Mouse (Mus musculus): ENCODE data around the gene Rnf224. TPM values are rescaled to one million over a fixed set of nuclear protein-coding genes. Genes with fewer than 3 reads are reported as not detected.

Rnf224 gene
- polyA plus RNA-seq, 1 experiment, result not detected

- Histone ChIP-seq H3K4me3 (ENCODE audit: insufficient read depth, low read length) (peak within 1 kb of the TSS; percentile 97), H3K27ac (ENCODE audit: insufficient read depth, low read depth, low read length) (peak within 1 kb of the TSS; percentile 65), H3K4me1 (ENCODE audit: control insufficient read depth, insufficient read depth, low read length) (peaks cover 7% of the 10 kb centered on the region)
- TF ChIP-seq CTCF (IDR thresholded peaks at IDR 0.05; ENCODE audit: low read depth, low read length) (no peak), POLR2A (IDR thresholded peaks at IDR 0.05; ENCODE audit: borderline replicate concordance, low read depth, low read length) (no peak)
Measured at GRCm38 (mm10) chr2:25255284-25255779, 18.7 kb upstream of the Rnf224 start, which contains the start of gene Tmem203. Gene Tmem203 (plus strand): TSS chr2:25255439.

GRCm38 (mm10) chr2:25252331-25252730 is 15.7 kb upstream of the Rnf224 start:
- peaks cover 7% of the 10 kb centered on the region for H3K4me1 ChIP-seq (ENCODE audit: control insufficient read depth, insufficient read depth, low read length)

GRCm38 (mm10) chr2:25246183-25247072 is 9.8 kb upstream of the Rnf224 start, which contains the start of gene AL732309.1:
Gene AL732309.1 (minus strand): TSS chr2:25246863.
- TF ChIP-seq CTCF (IDR thresholded peaks at IDR 0.05; ENCODE audit: low read depth, low read length), result no peak
- no peak for TF ChIP-seq POLR2A (IDR thresholded peaks at IDR 0.05; ENCODE audit: borderline replicate concordance, low read depth, low read length)
- Histone ChIP-seq H3K27ac (ENCODE audit: insufficient read depth, low read depth, low read length) (no peak within 1 kb of the TSS), H3K4me1 (ENCODE audit: control insufficient read depth, insufficient read depth, low read length) (peaks cover 2% of the 10 kb centered on the region; the same call in 1 of the 2 replicates), H3K4me3 (ENCODE audit: insufficient read depth, low read length) (no peak within 1 kb of the TSS)

More at GRCm38 (mm10) chr2:25252331-25252730, 15.7 kb upstream of the Rnf224 start:
- H3K4me3 ChIP-seq (ENCODE audit: insufficient read depth, low read length), result no peak overlapping the region
- TF ChIP-seq POLR2A (IDR thresholded peaks at IDR 0.05; ENCODE audit: borderline replicate concordance, low read depth, low read length) (no peak), CTCF (IDR thresholded peaks at IDR 0.05; ENCODE audit: low read depth, low read length) (no peak)
- H3K27ac ChIP-seq (ENCODE audit: insufficient read depth, low read depth, low read length), result no peak overlapping the region

GRCm38 (mm10) chr2:25244144-25244543 is 7.6 kb upstream of the Rnf224 start:
- no peak overlapping the region for H3K27ac ChIP-seq (ENCODE audit: insufficient read depth, low read depth, low read length)
- H3K4me3 ChIP-seq (ENCODE audit: insufficient read depth, low read length), result no peak overlapping the region
- H3K4me1 ChIP-seq (ENCODE audit: control insufficient read depth, insufficient read depth, low read length), result peaks cover 13% of the 10 kb centered on the region; the same call in 1 of the 2 replicates
- TF ChIP-seq CTCF (IDR thresholded peaks at IDR 0.05; ENCODE audit: low read depth, low read length), result no peak
- no peak for TF ChIP-seq POLR2A (IDR thresholded peaks at IDR 0.05; ENCODE audit: borderline replicate concordance, low read depth, low read length)

GRCm38 (mm10) chr2:25243342-25243741 is 6.8 kb upstream of the Rnf224 start:
- H3K27ac ChIP-seq (ENCODE audit: insufficient read depth, low read depth, low read length), result no peak overlapping the region
- no peak overlapping the region for H3K4me3 ChIP-seq (ENCODE audit: insufficient read depth, low read length)
- H3K4me1 ChIP-seq (ENCODE audit: control insufficient read depth, insufficient read depth, low read length), result peaks cover 13% of the 10 kb centered on the region; the same call in 1 of the 2 replicates
- TF ChIP-seq CTCF (IDR thresholded peaks at IDR 0.05; ENCODE audit: low read depth, low read length) (no peak), POLR2A (IDR thresholded peaks at IDR 0.05; ENCODE audit: borderline replicate concordance, low read depth, low read length) (no peak)

- Histone ChIP-seq H3K27ac (ENCODE audit: insufficient read depth, low read depth, low read length) (no peak within 1 kb of the TSS), H3K4me3 (ENCODE audit: insufficient read depth, low read length) (peak within 1 kb of the TSS; percentile 43), H3K4me1 (ENCODE audit: control insufficient read depth, insufficient read depth, low read length) (peaks cover 13% of the 10 kb centered on the region; the same call in 1 of the 2 replicates)
- TF ChIP-seq CTCF (IDR thresholded peaks at IDR 0.05; ENCODE audit: low read depth, low read length), result no peak
- no peak for TF ChIP-seq POLR2A (IDR thresholded peaks at IDR 0.05; ENCODE audit: borderline replicate concordance, low read depth, low read length)
Measured at GRCm38 (mm10) chr2:25242101-25242506, 5.5 kb upstream of the Rnf224 start, which contains the start of the genes Rnf208 and Cysrt1. Gene Rnf208 (plus strand): TSS chr2:25242255. Gene Cysrt1 (minus strand): TSS chr2:25242452.

- Histone ChIP-seq H3K4me1 (ENCODE audit: control insufficient read depth, insufficient read depth, low read length) (peaks cover 13% of the 10 kb centered on the region; the same call in 1 of the 2 replicates), H3K27ac (ENCODE audit: insufficient read depth, low read depth, low read length) (no peak overlapping the region), H3K4me3 (ENCODE audit: insufficient read depth, low read length) (peak overlapping the region; percentile 43)
- TF ChIP-seq POLR2A (IDR thresholded peaks at IDR 0.05; ENCODE audit: borderline replicate concordance, low read depth, low read length) (no peak), CTCF (IDR thresholded peaks at IDR 0.05; ENCODE audit: low read depth, low read length) (no peak)
Measured at GRCm38 (mm10) chr2:25241438-25241775, 4.8 kb upstream of the Rnf224 start.

GRCm38 (mm10) chr2:25240723-25241437 is 4.3 kb upstream of the Rnf224 start:
- H3K27ac ChIP-seq (ENCODE audit: insufficient read depth, low read depth, low read length), result no peak overlapping the region
- TF ChIP-seq POLR2A (IDR thresholded peaks at IDR 0.05; ENCODE audit: borderline replicate concordance, low read depth, low read length), result no peak
- no peak for TF ChIP-seq CTCF (IDR thresholded peaks at IDR 0.05; ENCODE audit: low read depth, low read length)
- peak overlapping the region; percentile 43 for H3K4me3 ChIP-seq (ENCODE audit: insufficient read depth, low read length)
- H3K4me1 ChIP-seq (ENCODE audit: control insufficient read depth, insufficient read depth, low read length), result peaks cover 13% of the 10 kb centered on the region; the same call in 1 of the 2 replicates

GRCm38 (mm10) chr2:25240310-25240709 is 3.7 kb upstream of the Rnf224 start:
- no peak for TF ChIP-seq CTCF (IDR thresholded peaks at IDR 0.05; ENCODE audit: low read depth, low read length)
- TF ChIP-seq POLR2A (IDR thresholded peaks at IDR 0.05; ENCODE audit: borderline replicate concordance, low read depth, low read length), result no peak
- H3K27ac ChIP-seq (ENCODE audit: insufficient read depth, low read depth, low read length), result no peak overlapping the region
- peak overlapping the region; percentile 43 for H3K4me3 ChIP-seq (ENCODE audit: insufficient read depth, low read length)
- H3K4me1 ChIP-seq (ENCODE audit: control insufficient read depth, insufficient read depth, low read length), result peaks cover 13% of the 10 kb centered on the region; the same call in 1 of the 2 replicates

Measured in bone marrow macrophage, adult 2 months (primary cell).